Mouse (Mus musculus) kidney, adult 18-20 months (tissue): ENCODE data around the gene Scg3.
"Not testable (repeated sequence)": the region's sequence is repeated elsewhere in the genome, so short reads cannot be mapped to it uniquely, and the experiment has no call there.

Source experiments
- DNase-seq: peaks from one replicate; pipeline ENCODE4 v3.0.0; 2021

Scg3 gene

GRCm38 (mm10) chr9:75683426-75684191 is at the start of gene Scg3:
Gene Scg3, minus strand, starts transcription at chr9:75684056.
- DNase-seq = peak; percentile 54

DNA sequence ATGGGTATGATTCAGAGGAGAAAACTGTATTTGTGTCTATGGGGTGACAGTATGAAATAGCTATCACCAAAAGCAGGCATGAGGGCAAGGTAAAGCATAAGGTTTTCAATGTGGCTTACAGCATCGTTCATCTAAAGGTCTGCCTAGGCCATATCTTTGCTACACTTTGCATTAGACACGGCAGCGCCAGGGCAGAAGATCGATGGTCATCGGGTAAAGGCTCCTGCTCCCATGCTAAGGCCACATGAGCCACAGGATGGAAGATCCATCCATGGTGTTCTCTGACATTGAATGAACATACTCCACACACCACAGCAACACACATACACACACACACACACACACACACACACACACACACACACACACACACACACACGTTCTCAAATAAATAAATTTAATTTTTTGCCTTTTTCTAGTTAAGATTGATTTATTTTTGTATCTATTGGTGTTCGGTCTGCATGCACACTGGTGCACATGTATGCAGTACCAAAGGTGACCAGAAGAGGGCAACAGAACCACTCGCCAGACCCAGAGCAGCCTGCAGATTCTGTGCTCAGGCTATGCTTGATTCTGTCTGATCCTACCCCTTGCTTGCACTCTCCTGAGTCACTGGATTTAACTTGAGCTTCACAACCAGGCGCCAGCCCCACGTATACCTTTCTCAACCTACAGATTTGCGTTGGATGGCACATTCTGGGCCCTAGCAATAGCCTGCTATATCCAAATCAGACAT is 36.3 kb upstream of the Scg3 start:
- peak; percentile 52 for DNase-seq

DNA sequence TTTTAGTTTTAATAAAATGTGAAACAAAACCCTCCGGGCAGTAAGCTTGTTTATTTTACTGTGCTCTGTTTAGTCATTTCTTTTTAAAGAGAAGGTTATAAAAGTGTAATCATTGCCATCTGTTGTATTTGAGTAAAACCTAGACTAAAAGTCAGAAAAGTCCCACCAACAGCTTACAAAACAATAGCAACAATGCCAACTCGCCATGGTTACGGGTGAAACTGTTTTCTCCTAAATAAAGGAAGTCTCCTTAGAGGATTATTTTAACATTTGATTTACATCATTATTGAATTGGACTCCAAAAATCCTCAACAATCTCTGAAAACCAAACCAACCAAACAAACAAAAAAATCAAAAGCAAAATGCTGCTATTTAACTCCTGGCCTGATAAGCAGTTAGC is 35.6 kb upstream of the Scg3 start:
- no peak for DNase-seq

DNA sequence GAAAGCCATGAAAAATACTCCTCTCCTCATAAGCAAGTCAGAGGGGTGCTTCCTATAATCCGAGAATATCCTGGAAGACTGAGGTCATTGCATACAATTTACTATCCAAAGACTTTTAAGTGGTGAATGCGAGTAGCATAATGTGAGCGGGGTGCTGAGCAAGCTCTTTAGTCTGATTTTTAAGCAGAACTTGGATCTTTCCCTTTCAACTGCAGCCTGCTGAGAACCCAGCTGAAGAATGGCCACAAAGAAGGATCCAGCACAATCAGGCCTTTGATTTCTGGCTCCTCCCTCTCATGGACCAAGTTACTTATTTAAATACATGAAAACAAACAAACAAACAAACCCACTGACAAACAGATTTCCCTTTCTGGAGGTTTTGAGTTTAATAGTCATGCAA is 916 bp upstream of the Scg3 start:
- no peak for DNase-seq

DNA sequence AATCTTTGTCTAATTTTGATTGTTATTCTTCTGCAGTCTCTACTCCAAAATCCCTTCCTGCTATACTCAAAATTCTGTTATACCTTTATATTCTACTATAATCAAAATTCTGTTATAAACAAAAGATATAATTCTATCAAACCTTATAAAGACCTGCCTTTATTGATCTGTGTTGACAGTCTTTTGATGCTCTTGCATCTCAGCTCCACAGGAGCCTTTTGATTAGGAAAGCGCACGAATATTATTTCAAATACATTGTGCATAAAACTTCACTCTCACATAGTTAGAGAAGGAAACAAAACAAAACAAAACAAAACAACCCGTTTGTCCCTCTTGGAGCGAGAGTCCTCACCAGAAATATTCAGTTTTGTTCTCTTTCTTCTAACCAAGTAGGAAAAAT is 436 bp upstream of the Scg3 start:
- no peak for DNase-seq

DNA sequence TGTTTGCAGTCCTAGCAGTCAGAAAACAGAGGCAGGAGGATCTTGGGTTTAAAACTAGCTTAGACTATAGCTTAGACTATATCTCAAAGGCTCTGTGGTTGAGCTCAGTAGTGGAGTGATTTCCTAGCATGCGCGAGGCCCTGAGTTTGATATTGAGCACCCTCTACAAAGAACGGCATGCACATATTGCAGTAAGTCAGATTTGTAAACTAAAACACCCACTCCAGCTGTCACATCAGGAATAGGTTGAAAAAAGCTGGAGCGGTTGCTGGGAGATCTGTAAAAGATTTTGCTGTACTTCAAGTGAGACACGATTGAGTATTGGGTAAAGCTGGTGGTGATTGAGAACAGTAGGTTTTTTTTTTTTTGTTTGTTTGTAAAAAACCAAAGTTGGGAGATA is 3.2 kb downstream of the Scg3 start:
- no peak for DNase-seq

DNA sequence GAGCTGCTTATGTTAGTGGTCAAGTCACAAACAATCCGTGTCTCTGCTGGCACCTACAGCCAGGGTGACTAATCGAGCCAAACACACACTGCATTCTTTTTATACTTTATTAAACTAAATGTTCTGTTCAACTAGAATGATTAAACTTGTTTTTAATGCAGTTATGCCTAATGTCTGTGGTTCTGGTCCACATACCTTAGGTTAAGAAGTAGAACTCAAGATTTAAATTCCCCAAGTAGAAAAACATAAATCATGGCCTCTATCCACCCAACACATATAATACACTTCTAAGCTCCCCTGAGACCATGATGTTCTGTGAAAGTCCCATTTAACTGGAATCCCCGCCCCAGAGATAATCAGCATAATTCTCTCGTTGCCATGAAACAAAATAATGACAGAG is 4.2 kb downstream of the Scg3 start:
- no peak for DNase-seq

DNA sequence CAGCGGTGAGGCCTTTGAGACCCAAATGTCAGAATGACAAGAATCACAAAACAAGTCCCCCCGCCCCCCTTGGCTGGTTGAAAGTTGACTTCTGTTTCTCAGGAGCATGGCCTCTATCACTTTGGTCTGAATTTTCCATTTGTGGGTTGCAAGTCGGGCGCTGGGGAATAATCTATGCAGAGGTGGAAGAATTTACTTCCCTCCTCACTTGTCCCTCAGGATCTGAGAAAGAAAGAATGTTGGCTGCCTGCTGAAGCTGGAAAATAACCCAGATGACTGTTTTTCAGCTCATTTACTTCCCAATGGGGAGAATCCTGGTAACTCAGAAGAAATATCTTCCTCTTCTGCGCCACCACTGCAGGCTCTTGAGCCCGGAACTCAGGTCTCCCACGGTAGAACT is 5.5 kb downstream of the Scg3 start:
- DNase-seq = no peak

GRCm38 (mm10) chr9:75676226-75676625 is 7.6 kb downstream of the Scg3 start:
- no peak for DNase-seq

GRCm38 (mm10) chr9:75672769-75673168 is 11.1 kb downstream of the Scg3 start:
- no peak for DNase-seq

DNA sequence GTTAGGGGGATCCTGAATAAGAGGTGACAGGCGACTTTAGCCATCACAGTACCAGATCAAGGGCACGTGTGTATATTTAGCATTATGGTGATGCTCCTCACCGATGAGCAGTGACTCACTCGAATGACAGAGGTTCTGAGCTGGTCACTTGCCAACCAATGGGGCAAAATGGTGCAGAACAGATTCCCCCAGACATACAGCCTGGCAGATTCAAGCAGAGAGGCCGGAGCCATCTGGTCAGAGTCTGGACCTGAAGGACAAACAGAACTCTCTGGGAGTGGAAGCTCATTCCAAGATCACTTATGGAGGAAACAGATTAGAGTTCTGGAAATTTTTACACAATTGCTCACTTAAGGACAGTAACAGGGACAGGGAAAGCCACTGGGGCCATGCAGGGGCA is 17.2 kb downstream of the Scg3 start:
- DNase-seq = no peak

DNA sequence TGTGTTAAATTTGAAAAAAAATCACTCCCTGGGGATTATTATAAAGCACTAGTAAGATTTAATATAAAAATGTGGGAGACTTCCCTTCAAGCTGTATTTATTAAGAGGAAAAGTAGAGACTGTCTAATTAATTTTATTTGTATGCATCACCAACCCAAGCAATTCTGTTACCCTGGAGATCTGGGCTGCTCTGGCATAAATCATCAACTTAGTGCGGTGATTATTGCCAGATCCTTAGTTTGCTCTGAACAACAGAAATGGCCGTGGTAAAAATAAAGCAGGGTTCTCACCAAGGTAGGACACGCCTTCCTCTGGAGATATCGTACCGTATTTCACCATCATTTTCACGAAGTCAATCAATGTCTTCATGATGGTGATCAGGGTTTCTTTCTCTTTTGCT is 18.5 kb downstream of the Scg3 start:
- DNase-seq = no peak

DNA sequence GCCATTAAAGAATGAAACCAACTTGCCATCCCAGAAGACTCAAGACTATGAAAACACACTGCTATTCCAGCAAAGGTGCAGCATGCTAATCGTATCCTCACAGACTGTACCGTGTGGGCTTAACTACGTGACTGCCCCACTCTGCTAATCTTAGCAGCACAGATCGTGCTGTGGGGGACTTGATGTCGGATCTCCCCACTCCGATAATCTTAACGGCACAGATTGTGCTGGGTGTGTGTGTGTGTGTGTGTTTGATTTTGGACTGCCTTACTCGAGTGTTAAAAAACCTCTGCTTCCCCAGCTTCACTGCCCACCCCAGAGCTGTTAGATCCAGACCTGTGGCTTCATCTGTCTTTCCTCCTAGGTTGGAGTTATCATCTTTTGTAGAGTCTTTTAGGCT is 22.9 kb downstream of the Scg3 start:
- DNase-seq = no peak

DNA sequence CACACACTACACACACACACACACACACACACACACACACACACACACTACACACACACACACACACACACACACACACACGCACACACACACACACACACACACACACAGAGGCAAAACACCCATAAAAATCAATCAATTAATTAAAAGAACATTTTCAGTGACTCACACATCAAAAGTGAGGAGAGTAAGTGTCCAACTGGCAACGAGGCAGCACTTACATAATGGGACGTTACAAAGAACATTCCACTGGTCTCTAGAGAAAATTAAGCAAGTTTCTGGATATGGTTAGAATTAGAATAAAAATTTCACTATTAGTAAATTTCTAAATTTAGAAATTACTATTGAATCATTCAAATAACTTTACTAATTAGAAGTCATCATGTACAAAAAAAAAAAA is 27.4 kb downstream of the Scg3 start:
- DNase-seq = not testable (repeated sequence)

GRCm38 (mm10) chr9:75653981-75654911 is 29.6 kb downstream of the Scg3 start:
- no peak for DNase-seq

- no peak for DNase-seq
Observed at GRCm38 (mm10) chr9:75645405-75645804, 38.5 kb downstream of the Scg3 start.

DNA sequence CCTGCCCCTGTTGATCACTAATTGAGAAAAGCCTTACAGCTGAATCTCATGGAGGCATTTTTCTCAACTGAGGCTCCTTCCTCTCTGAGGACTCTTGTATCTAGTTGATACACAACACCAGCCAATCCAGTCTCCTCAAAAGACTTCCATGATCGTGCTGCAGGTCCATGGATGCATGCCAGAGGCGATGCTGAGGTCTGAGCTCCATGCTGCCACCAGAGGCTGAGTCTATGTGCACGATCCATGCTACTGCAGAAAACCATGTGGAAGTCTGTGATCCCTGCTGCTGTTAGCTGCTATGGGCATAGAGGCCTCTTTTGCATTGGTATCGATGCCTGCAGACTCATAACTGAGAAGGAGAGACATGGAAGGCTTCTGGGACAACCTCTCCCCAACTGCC is 49.6 kb downstream of the Scg3 start:
- DNase-seq = no peak

DNA sequence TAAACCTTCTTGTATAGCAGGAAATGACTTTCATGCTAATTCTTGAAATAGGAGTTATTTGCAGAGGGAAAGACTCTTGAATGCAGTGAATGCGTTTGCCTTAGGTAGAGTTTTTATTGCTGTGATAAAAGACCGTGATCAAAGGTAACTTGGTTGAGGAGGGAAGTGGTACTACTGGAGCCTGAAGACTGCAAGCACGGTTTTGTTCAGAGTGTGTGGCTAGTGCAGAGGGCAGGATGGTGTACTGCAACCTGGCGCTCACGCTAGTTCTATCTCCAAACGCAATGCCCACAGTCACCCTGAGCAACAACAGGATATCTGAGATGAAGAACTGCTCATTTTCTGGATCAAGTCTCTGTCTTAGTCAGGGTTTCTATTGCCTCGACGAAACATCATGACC is 50.3 kb downstream of the Scg3 start:
- no peak for DNase-seq

- no peak for DNase-seq
Observed at GRCm38 (mm10) chr9:75632902-75633301, 51.0 kb downstream of the Scg3 start.

- DNase-seq = no peak
Observed at GRCm38 (mm10) chr9:75632111-75632510, 51.7 kb downstream of the Scg3 start.

GRCm38 (mm10) chr9:75630823-75631454 is 52.9 kb downstream of the Scg3 start:
- no peak for DNase-seq

DNA sequence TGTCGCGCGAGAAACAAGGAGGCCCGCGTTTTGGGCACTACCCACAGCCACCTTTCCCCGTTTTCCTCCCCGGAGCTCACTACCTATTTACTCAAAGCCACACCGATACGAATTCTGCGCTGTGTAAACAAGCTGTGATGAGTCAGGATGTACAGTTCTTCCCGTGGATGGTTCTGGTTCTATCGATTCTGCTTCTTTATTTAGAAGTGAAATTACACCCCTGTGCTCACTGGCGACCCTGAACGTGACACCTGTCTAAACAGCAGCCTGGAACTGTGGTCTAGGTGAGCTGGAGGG is 57.6 kb downstream of the Scg3 start:
- peak; percentile 5 for DNase-seq
